Mouse (Mus musculus) left cerebral cortex, postnatal 4 days (tissue): ENCODE measurements around the gene Gm43517. TPM values are rescaled to one million over a fixed set of nuclear protein-coding genes. Genes with fewer than 3 reads are reported as not detected.

ENCODE experiments used
- DNase-seq: peaks from one replicate; pipeline ENCODE4 v3.0.0-alpha.2; 2022
- intact Hi-C: fragments of 180-260 bp; cut with DNase I; formaldehyde crosslinking; loops from one replicate; pipeline ENCODE4 v1.15.1; 2025
- total RNA-seq, 2 experiments: library from RNA; stranded (reverse); gene quantifications; 2 replicates each; pipeline ENCODE4 v1.2.3; 2021

Gene Gm43517
- total RNA-seq, 2 experiments from 2014 or later = 21.5 to 23.5 TPM

GRCm38 (mm10) chr12:49383521-49384133, 1.3 kb upstream of the Gm43517 start:
- no peak for DNase-seq
- intact Hi-C loops = loop anchor here (5.0 kb wide), 1 partner anchor 809 kb away; no protein-coding TSS in a partner anchor

GRCm38 (mm10) chr12:49384295-49384875, 589 bp upstream of the Gm43517 start:
- intact Hi-C loops = loop anchor here (5.0 kb wide), 1 partner anchor 808 kb away; no protein-coding TSS in a partner anchor
- no peak for DNase-seq

- intact Hi-C loops = no loop called here
- no peak for DNase-seq
These were observed 637 bp downstream of the Gm43517 start for GRCm38 (mm10) chr12:49385631-49385990.

- intact Hi-C loops = no loop called here
- no peak for DNase-seq
These were observed 1.3 kb downstream of the Gm43517 start for GRCm38 (mm10) chr12:49386081-49386805.

GRCm38 (mm10) chr12:49387856-49388598, 3.1 kb downstream of the Gm43517 start:
- no peak for DNase-seq
- intact Hi-C loops = no loop called here

GRCm38 (mm10) chr12:49389666-49390065, 4.7 kb downstream of the Gm43517 start:
- DNase-seq = no peak
- intact Hi-C loops = loop anchor here (5.0 kb wide), 1 partner anchor 563 kb away; no protein-coding TSS in a partner anchor

GRCm38 (mm10) chr12:49390257-49390656, 5.3 kb downstream of the Gm43517 start:
- no peak for DNase-seq
- intact Hi-C loops = loop anchor here (5.0 kb wide), 1 partner anchor 562 kb away; no protein-coding TSS in a partner anchor

GRCm38 (mm10) chr12:49390926-49391304, 5.9 kb downstream of the Gm43517 start:
- intact Hi-C loops = loop anchor here (5.0 kb wide), 1 partner anchor 561 kb away; no protein-coding TSS in a partner anchor
- DNase-seq = no peak

- intact Hi-C loops = loop anchor here (5.0 kb wide), 1 partner anchor 561 kb away; no protein-coding TSS in a partner anchor
- DNase-seq = peak; percentile 82
These were observed 6.5 kb downstream of the Gm43517 start for GRCm38 (mm10) chr12:49391305-49392040.

GRCm38 (mm10) chr12:49392041-49392390, 7.0 kb downstream of the Gm43517 start:
- intact Hi-C loops = loop anchor here (5.0 kb wide), 1 partner anchor 560 kb away; no protein-coding TSS in a partner anchor
- no peak for DNase-seq

GRCm38 (mm10) chr12:49392876-49393275, 7.9 kb downstream of the Gm43517 start:
- no peak for DNase-seq
- intact Hi-C loops = loop anchor here (5.0 kb wide), 1 partner anchor 559 kb away; no protein-coding TSS in a partner anchor

GRCm38 (mm10) chr12:49393639-49394038, 8.7 kb downstream of the Gm43517 start:
- DNase-seq = no peak
- intact Hi-C loops = loop anchor here (5.0 kb wide), 1 partner anchor 559 kb away; no protein-coding TSS in a partner anchor

- DNase-seq = no peak
These were observed 9.2 kb downstream of the Gm43517 start for GRCm38 (mm10) chr12:49394181-49394580.

GRCm38 (mm10) chr12:49394836-49395235, 9.9 kb downstream of the Gm43517 start:
- no peak for DNase-seq
- intact Hi-C loops = loop anchor here (5.0 kb wide), 3 partner anchors 557 to 797 kb away; no protein-coding TSS in a partner anchor

More at GRCm38 (mm10) chr12:49394181-49394580, 9.2 kb downstream of the Gm43517 start:
- intact Hi-C loops = loop anchor here (5.0 kb wide), 1 partner anchor 558 kb away; no protein-coding TSS in a partner anchor

GRCm38 (mm10) chr12:49395969-49396368, 11.0 kb downstream of the Gm43517 start:
- DNase-seq = no peak
- intact Hi-C loops = loop anchor here (5.0 kb wide), 2 partner anchors 716 to 796 kb away; no protein-coding TSS in a partner anchor

GRCm38 (mm10) chr12:49396776-49397175, 11.8 kb downstream of the Gm43517 start:
- intact Hi-C loops = loop anchor here (5.0 kb wide), 2 partner anchors 716 to 796 kb away; no protein-coding TSS in a partner anchor

GRCm38 (mm10) chr12:49397443-49398162, 12.6 kb downstream of the Gm43517 start:
- intact Hi-C loops = loop anchor here (5.0 kb wide), 2 partner anchors 715 to 795 kb away; no protein-coding TSS in a partner anchor

More at GRCm38 (mm10) chr12:49396776-49397175, 11.8 kb downstream of the Gm43517 start:
- DNase-seq = no peak

GRCm38 (mm10) chr12:49398163-49398540, 13.2 kb downstream of the Gm43517 start:
- intact Hi-C loops = loop anchor here (5.0 kb wide), 2 partner anchors 714 to 794 kb away; no protein-coding TSS in a partner anchor
- DNase-seq = no peak

More at GRCm38 (mm10) chr12:49397443-49398162, 12.6 kb downstream of the Gm43517 start:
- no peak for DNase-seq

- intact Hi-C loops = loop anchor here (5.0 kb wide), 2 partner anchors 714 to 794 kb away; no protein-coding TSS in a partner anchor
- no peak for DNase-seq
These were observed 13.7 kb downstream of the Gm43517 start for GRCm38 (mm10) chr12:49398636-49399035.
